Mouse (Mus musculus): ENCODE measurements around the gene Fxyd3. TPM values are rescaled to one million over a fixed set of nuclear protein-coding genes. Genes with fewer than 3 reads are reported as not detected.

Fxyd3 gene
- polyA plus RNA-seq, 1 experiment from 2014 or later: 108 TPM

DNA sequence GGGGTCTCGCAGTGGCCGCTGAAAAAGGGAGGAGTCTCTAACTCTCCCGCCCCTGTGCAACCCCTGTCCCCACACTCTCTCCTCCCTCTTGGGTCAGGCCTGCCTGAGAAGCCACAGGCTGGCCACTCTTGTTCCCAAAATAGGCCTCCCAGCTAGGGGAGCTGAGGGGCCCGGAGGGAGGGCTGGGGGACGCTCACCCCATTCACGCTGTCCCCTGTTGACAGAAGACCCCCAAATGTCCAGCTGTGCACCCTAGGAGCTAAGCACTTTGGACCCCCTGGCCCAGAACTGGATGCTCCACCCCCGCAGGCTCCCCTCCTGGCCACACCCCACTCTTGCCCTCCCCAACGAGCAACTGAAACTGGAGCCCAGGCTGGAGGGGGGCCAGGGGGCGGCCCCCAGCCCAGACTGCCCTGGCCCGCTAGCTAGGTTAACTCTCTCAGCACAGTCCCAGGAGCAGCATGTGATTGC is 21.1 kb downstream of the Fxyd3 start:
- H3K36me3 ChIP-seq: no peaks in the 10 kb centered on the region
- peaks cover 37% of the 10 kb centered on the region for H3K27me3 ChIP-seq
- peak overlapping the region; percentile 52 for H3K27ac ChIP-seq (replicated peaks)
- WGBS: 6% methylated on average over 10 of the region's 10 CpGs
- H3K4me1 ChIP-seq: peaks cover 51% of the 10 kb centered on the region
- H3K9ac ChIP-seq: no peak overlapping the region
- H3K4me3 ChIP-seq (replicated peaks): peak overlapping the region; percentile 33
- peak; percentile 88 for ATAC-seq (ENCODE audit: insufficient number of reproducible peaks, low FRiP score, low TSS enrichment, low read depth)
- no peaks in the 10 kb centered on the region for H3K9me3 ChIP-seq (replicated peaks)
- H3K4me2 ChIP-seq (replicated peaks): peak overlapping the region; percentile 45

DNA sequence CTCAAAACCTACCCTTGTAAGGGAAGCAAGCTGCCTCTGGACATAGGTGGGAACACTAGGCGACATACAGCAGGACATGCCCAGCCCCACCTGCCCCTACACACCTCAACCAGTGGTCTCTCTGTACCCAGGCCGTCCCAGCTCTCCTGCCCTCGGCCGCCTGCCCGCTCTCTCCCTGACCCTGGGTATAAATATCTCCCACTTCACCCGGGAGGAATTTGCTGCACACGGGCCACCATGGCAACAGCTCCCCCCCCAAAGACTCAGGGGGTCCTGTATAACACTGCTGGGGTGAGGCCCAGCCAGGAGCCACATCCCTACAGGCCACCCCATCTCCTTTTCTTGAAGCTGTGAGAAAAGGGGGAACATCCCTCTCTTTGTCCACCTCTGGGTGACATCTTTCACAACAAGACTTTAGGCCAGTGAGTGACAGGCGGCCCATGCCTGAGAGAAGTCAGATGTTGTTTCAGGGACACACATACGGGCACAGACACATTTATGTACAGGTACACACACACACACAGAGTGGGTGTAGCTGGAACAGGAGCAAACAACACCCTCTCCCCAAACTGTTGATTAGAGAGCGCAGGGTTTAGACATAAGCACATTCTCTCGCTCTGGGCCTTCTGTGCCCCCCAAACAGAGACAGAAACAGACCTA is 21.7 kb downstream of the Fxyd3 start:
- 44% methylated on average over 11 of the region's 11 CpGs for WGBS
- peaks cover 57% of the 10 kb centered on the region for H3K4me1 ChIP-seq
- H3K9me3 ChIP-seq (replicated peaks): no peaks in the 10 kb centered on the region
- peaks cover 43% of the 10 kb centered on the region for H3K27me3 ChIP-seq
- peak overlapping the region; percentile 52 for H3K27ac ChIP-seq (replicated peaks)
- no peak overlapping the region for H3K9ac ChIP-seq
- no peak for ATAC-seq (ENCODE audit: insufficient number of reproducible peaks, low FRiP score, low TSS enrichment, low read depth)
- H3K36me3 ChIP-seq: no peaks in the 10 kb centered on the region
- peak overlapping the region; percentile 33 for H3K4me3 ChIP-seq (replicated peaks)
- peak overlapping the region; percentile 45 for H3K4me2 ChIP-seq (replicated peaks)

DNA sequence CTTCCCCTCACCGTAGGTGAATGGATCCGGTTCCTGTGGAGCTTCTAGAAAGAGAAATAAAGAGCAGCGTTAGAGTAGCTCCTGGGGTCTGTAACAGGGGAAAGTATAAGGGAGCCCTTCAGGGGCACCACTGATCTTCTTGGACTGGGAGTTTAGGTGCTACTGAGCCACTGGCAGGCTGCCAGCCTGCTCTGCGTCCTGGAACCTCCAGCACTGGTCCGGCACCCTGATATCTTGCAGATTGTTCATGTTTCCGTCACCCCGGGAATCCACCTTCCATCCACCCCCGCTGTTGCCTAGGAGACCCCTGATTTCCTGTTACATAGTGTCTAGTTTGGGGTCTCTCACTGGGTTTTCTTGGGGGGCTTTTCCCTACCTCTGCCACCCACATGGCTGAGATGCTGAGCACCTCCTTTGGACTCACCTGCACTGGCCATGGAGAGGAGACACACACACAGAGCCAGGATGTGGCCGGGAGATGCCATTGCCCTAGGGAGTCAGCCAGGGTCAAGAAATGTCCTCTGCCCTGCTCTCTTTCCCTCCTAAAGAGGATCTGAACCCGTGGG is 22.5 kb downstream of the Fxyd3 start:
- Histone ChIP-seq H3K27ac (replicated peaks) (0 out of 2 replicates have a peak overlapping the region, but pooled peaks have one; percentile 12), H3K9me3 (replicated peaks) (no peaks in the 10 kb centered on the region), H3K4me2 (replicated peaks) (peak overlapping the region; percentile 45), H3K27me3 (peaks cover 50% of the 10 kb centered on the region), H3K4me1 (peaks cover 58% of the 10 kb centered on the region), H3K36me3 (no peaks in the 10 kb centered on the region), H3K9ac (no peak overlapping the region), H3K4me3 (replicated peaks) (no peak overlapping the region)
- ATAC-seq (ENCODE audit: insufficient number of reproducible peaks, low FRiP score, low TSS enrichment, low read depth): no peak
- WGBS: 32% methylated on average over 10 of the region's 10 CpGs

DNA sequence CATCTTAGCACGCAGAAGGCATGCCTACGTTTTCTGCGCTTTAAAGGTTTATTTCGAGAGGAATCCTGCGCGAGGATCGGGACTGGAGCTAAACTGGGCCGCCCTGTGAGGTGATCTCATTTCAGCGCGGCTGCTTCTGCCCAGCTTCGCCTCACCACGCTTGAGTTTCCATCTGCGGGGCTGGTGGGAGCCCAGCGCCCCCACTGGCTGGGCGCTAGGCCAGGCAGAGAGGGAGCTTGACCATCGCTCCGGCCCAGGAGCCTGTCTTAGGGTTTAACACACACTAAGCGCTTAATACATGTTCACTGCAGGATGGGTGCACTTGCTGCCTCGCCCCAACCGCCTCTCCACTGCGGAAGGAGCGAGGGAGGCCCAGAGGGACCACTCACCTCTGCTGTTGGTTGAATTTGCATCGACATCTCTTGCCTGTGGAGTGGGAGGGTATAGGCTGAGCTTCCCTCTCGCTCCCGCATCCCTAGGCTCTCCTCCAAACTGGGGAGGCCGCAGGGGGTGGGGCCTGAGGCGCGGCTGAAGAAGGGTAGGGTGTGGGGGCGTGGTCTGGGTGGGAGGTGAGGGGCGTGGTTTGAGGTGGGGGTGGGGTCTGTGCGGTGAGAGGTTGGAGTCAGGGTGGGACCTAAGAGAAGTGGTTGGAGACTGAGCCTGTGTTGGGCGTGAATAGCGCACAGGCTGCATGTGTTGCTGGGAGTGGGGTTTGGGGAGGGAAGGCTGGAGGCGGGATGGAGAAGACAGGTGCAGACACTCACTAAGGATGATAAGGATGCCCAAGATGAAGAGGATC is 23.7 kb downstream of the Fxyd3 start:
- Histone ChIP-seq H3K4me3 (replicated peaks) (peak overlapping the region; percentile 17), H3K36me3 (no peaks in the 10 kb centered on the region), H3K4me1 (peaks cover 57% of the 10 kb centered on the region)

DNA sequence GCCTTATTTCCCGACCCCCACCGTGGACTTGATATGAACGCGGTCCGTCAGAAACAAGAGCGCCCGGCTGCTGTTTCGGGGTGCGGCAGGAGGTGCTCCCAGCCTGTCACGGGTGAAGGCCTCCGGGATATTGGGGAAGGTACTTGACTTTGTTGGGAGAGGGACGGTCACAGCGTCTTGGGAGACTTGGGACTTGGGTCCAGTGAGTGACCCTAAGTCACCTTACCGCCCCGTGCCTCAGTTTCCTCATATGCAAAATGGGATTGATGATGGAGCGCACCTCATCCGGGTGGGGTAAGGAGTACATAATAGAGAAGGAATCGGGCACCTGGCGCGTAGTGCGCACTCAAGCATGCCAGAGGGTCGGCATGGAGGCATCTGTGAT is 24.3 kb downstream of the Fxyd3 start:
- Histone ChIP-seq H3K4me3 (replicated peaks) (peak overlapping the region; percentile 17), H3K9ac (no peak overlapping the region), H3K36me3 (no peaks in the 10 kb centered on the region), H3K4me2 (replicated peaks) (peak overlapping the region; percentile 46), H3K9me3 (replicated peaks) (no peaks in the 10 kb centered on the region), H3K27me3 (peaks cover 56% of the 10 kb centered on the region), H3K27ac (replicated peaks) (no peak overlapping the region), H3K4me1 (peaks cover 57% of the 10 kb centered on the region)
- 5% methylated on average over 22 of the region's 22 CpGs for WGBS
- ATAC-seq (ENCODE audit: insufficient number of reproducible peaks, low FRiP score, low TSS enrichment, low read depth): no peak

More for the DNA sequence above, 23.7 kb downstream of the Fxyd3 start:
- no peak overlapping the region for H3K9ac ChIP-seq
- 3% methylated on average over 34 of the region's 34 CpGs for WGBS
- peaks cover 56% of the 10 kb centered on the region for H3K27me3 ChIP-seq
- no peaks in the 10 kb centered on the region for H3K9me3 ChIP-seq (replicated peaks)
- ATAC-seq (ENCODE audit: insufficient number of reproducible peaks, low FRiP score, low TSS enrichment, low read depth): no peak
- no peak overlapping the region for H3K27ac ChIP-seq (replicated peaks)
- peak overlapping the region; percentile 46 for H3K4me2 ChIP-seq (replicated peaks)

DNA sequence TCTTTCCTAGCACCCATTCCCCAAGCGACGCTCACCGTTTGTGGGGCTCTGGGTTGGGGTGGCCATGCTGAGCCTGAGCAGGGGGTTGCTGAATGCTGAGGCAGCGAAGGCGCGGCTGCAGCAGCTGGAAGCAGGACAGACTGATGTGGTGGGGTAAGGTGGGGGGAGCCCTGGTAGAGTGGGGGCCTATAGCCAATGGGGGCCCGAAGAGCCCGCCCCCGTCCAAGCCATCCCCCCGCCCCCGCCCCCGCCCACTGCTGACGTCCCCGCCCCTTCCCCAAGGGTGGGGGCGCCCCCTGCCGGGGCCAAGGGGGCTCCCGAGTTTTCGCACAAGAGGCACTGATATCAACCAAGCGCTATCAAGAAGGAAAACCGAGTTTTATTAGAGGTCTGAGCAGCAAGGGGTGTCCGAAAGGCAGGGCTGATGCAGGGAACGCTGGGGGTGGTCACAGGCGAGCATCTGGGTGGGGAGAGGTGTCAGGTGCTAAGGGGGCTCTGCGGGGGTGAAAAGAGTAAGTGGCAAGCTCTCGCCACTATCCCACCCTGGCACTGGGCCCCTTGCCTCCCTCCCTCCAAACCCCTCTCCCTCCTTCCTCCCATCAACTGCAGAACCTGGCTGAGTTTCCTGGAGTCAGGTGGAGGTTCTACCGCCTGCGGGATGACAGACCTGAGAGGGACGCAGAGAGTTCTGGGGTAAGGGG is 25.0 kb downstream of the Fxyd3 start, which contains the start of gene Fxyd7:
Gene Fxyd7 (minus strand): TSS at position 147 of the 701 bp plus-strand sequence.
- Histone ChIP-seq H3K27ac (replicated peaks) (no peak within 1 kb of the TSS), H3K4me2 (replicated peaks) (peak within 1 kb of the TSS; percentile 46), H3K9ac (no peak within 1 kb of the TSS), H3K4me3 (replicated peaks) (peak within 1 kb of the TSS; percentile 17), H3K36me3 (no peaks in the 10 kb centered on the region), H3K4me1 (peaks cover 57% of the 10 kb centered on the region), H3K27me3 (peaks cover 56% of the 10 kb centered on the region), H3K9me3 (replicated peaks) (no peaks in the 10 kb centered on the region)
- 2% methylated on average over 28 of the region's 28 CpGs for WGBS
- no peak for ATAC-seq (ENCODE audit: insufficient number of reproducible peaks, low FRiP score, low TSS enrichment, low read depth)

DNA sequence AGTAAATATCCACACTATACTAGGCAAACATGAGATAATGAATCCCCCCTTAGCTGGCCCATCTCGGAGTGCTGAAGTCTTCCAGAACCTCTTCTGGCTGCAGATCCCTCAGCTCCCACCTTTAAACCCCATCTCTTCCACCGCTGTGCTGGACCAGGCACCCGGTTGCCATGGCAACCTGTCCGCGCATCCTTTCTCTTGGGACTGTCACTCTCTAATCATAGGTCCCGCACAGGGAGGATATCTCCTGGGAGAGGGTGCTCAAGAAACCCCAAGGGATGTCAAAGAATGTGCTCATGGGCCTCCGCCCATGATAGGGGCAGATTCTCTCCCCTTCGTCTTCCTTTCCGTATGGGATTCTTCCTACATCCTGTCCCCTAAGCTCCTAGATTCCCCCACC is 25.6 kb downstream of the Fxyd3 start:
- H3K4me3 ChIP-seq (replicated peaks): peak overlapping the region; percentile 17
- H3K27ac ChIP-seq (replicated peaks): no peak overlapping the region
- no peaks in the 10 kb centered on the region for H3K9me3 ChIP-seq (replicated peaks)
- H3K4me2 ChIP-seq (replicated peaks): peak overlapping the region; percentile 46
- H3K27me3 ChIP-seq: peaks cover 56% of the 10 kb centered on the region
- H3K4me1 ChIP-seq: peaks cover 57% of the 10 kb centered on the region
- ATAC-seq (ENCODE audit: insufficient number of reproducible peaks, low FRiP score, low TSS enrichment, low read depth): no peak
- H3K9ac ChIP-seq: no peak overlapping the region
- H3K36me3 ChIP-seq: no peaks in the 10 kb centered on the region
- WGBS: 2% methylated on average over 9 of the region's 9 CpGs

DNA sequence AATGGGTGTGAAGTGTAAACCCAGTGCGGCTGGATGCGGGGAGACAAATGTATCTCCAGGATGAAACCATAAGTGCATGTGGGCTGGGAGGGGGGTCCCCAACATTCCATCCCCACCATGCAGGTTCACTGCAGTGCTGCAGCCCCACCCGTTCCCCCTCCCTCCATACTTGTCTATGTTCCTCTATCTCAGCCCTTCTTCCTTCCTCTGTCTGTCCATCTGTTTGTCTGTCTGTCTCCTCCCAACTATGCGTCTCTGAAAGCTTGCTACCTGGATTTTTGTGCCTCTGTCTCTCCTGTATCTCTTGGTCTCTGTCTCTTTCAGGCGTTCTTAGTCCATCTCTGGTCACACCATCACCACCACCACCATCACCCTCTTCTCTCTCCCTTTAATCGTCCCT is 26.0 kb downstream of the Fxyd3 start:
- ATAC-seq (ENCODE audit: insufficient number of reproducible peaks, low FRiP score, low TSS enrichment, low read depth): no peak
- Histone ChIP-seq H3K36me3 (no peaks in the 10 kb centered on the region), H3K4me3 (replicated peaks) (peak overlapping the region; percentile 17; the same call in 1 of the 2 replicates), H3K9ac (no peak overlapping the region), H3K27ac (replicated peaks) (no peak overlapping the region), H3K9me3 (replicated peaks) (no peaks in the 10 kb centered on the region), H3K4me2 (replicated peaks) (peak overlapping the region; percentile 46), H3K4me1 (peaks cover 56% of the 10 kb centered on the region), H3K27me3 (peaks cover 56% of the 10 kb centered on the region)
- 5% methylated on average over 6 of the region's 6 CpGs for WGBS

DNA sequence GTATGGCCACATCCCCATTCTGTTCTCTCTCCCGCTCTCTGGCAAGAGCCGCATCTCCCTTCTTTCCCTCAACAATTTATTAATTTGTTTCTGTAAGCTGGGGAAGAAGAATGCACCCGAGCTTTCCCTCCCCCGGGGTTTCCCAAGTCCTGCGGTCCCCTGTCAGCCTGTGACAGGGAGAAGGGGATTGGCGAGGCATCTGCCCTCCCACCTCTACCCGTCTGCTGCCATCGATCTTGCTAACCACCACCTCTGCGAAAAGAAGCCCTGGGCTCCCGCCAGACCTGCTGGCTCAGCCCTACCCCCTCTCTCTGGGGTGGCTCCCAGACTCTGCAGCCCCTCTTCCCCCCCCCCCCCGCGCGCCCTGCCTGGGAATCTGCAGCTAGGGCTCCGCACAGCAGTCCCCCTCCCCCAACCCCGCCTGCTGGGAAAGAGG is 26.6 kb downstream of the Fxyd3 start:
- Histone ChIP-seq H3K36me3 (no peaks in the 10 kb centered on the region), H3K4me3 (replicated peaks) (0 out of 2 replicates have a peak overlapping the region, but pooled peaks have one; percentile 17), H3K27me3 (peaks cover 56% of the 10 kb centered on the region), H3K4me1 (peaks cover 51% of the 10 kb centered on the region), H3K4me2 (replicated peaks) (peak overlapping the region; percentile 46), H3K27ac (replicated peaks) (no peak overlapping the region), H3K9ac (no peak overlapping the region), H3K9me3 (replicated peaks) (no peaks in the 10 kb centered on the region)
- ATAC-seq (ENCODE audit: insufficient number of reproducible peaks, low FRiP score, low TSS enrichment, low read depth): no peak
- 0% methylated on average over 12 of the region's 15 CpGs for WGBS

DNA sequence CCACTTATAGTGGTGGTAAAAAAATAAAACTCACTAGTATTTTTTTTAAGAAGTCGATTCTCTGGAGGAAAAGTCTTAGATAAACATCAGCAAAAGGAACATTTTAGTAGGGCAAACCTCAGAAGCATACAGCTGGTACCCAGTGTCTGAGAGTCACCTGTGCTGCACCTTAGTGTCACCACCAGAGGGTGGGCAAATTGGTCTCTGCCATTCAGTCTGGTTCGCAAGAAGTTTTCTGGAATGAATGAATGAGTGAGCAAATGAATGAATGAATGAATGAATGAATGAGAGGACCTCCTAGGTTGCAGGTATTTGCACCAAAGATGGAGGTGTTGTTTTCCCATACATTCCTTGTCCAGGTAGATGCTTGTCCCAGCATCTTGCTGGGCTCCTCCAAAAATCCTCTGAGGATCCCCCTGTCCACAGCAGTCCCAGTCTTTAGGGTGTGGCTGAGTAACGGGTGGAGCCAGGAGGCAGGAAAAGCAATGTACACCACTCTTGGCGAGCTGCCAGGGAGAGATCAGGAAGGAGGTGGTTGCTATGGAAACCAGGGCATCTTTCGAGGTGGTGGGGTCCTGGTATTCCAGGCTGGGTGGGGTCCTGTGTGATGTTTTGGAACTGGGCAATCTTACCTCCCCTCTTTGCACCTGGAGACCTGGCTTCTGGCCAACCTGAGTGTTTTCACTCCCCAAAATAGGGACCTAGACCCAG is 27.2 kb downstream of the Fxyd3 start:
- Histone ChIP-seq H3K9me3 (replicated peaks) (no peaks in the 10 kb centered on the region), H3K36me3 (no peaks in the 10 kb centered on the region), H3K27ac (replicated peaks) (no peak overlapping the region), H3K4me2 (replicated peaks) (peak overlapping the region; percentile 46), H3K4me1 (peaks cover 45% of the 10 kb centered on the region), H3K4me3 (replicated peaks) (0 out of 2 replicates have a peak overlapping the region, but pooled peaks have one; percentile 17), H3K9ac (no peak overlapping the region), H3K27me3 (peaks cover 60% of the 10 kb centered on the region)
- ATAC-seq (ENCODE audit: insufficient number of reproducible peaks, low FRiP score, low TSS enrichment, low read depth): no peak
- WGBS: 19% methylated on average over 5 of the region's 5 CpGs

Measured in embryonic facial prominence, embryonic 15.5 days (tissue).